Mouse (Mus musculus) stomach, postnatal 0 days (tissue): Measurements from ENCODE around the gene Lca5l.

Experiments
- CTCF ChIP-seq: IDR thresholded peaks from 2 replicates; pipeline ENCODE4 v1.5.1; 2016; ENCODE audit warnings: antibody characterized with exemption, low read depth, mild to moderate bottlenecking, moderate library complexity
- EP300 ChIP-seq: optimal IDR thresholded peaks from 2 replicates; pipeline ENCODE3; 2016; ENCODE audit warnings: antibody characterized with exemption

DNA sequence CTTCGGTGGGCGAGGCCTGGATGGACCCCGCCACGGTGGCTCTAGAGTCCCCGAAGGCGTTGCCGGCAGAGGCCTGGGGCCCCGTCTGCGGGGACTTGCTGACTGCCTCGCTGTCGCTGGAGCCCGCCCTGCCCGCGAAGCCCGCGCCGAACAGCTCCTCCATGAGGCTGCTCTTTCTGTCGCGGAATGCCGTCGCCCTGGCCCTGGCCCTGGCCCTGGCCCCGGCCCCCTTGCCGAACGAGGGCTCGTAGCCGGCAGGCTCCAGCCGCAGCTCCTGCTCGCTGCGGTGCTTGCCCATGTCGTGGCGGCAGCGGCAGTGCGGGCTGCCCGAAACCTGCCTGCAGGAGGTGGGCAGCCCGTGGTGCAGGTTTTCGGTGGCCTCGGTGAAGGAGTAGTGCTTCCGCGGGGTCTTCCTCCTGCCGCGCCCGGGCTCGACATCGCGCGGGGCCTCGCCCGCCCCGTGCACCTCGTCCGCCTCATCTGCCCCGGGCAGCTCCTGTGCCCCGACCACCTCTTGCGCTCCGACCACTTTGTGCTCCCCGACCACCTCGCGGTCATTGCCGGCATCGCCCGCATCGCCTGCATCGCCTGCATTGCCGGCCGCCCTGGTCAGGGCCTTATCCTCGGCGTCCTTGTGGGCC, 32.9 kb downstream of the Lca5l start:
- TF ChIP-seq CTCF (peak; percentile 69), EP300 (no peak)
